In genomic region chr3:79555061-79555460, GRCm38 (mm10) we compare ENCODE assay signal across 19 mouse cellular contexts.
"Had no signal": no experiment of that assay in that cellular context is flagged by ENCODE, and none has a peak within 500 bp of the region (broad histone marks: within the 10 kb centered on the region; RNA-seq: fewer than 3 reads in every experiment).

No protein-coding gene starts in this region.

- H3K36me3 ChIP-seq: midbrain, embryonic 10.5 days; midbrain, embryonic 13.5 days; midbrain, embryonic 15.5 days; neural tube, embryonic 13.5 days; neural tube, embryonic 15.5 days had no signal

- DNase-seq: lung, adult 18-20 months; lung, embryonic 14.5 days; lung, postnatal 10 days; lung, postnatal 4 days; retina, postnatal 1 day; right cerebral cortex, adult 18-20 months; right cerebral cortex, postnatal 25 days; right cerebral cortex, postnatal 4 days; spleen, adult 18-20 months; thymus, adult 18-20 months; thymus, postnatal 14 days; thymus, postnatal 36 days had no signal

- ATAC-seq: midbrain, embryonic 13.5 days; midbrain, embryonic 15.5 days had no signal

- H3K9me3 ChIP-seq: midbrain, embryonic 10.5 days; midbrain, embryonic 13.5 days; midbrain, embryonic 15.5 days; neural tube, embryonic 13.5 days; neural tube, embryonic 15.5 days had no signal

- H3K4me1 ChIP-seq: midbrain, embryonic 13.5 days; midbrain, embryonic 15.5 days; neural tube, embryonic 15.5 days had no signal

- H3K27ac ChIP-seq: liver, embryonic 14.5 days; midbrain, embryonic 10.5 days; midbrain, embryonic 13.5 days; midbrain, embryonic 15.5 days; neural tube, embryonic 13.5 days; neural tube, embryonic 15.5 days had no signal

- H3K9ac ChIP-seq: liver, embryonic 14.5 days; lung, embryonic 14.5 days; midbrain, embryonic 13.5 days; midbrain, embryonic 15.5 days; neural tube, embryonic 13.5 days; neural tube, embryonic 15.5 days had no signal

- H3K4me3 ChIP-seq: midbrain, embryonic 10.5 days; midbrain, embryonic 13.5 days; midbrain, embryonic 15.5 days; myocyte; neural tube, embryonic 13.5 days; neural tube, embryonic 15.5 days had no signal

- H3K4me2 ChIP-seq: lung, embryonic 14.5 days; midbrain, embryonic 13.5 days; midbrain, embryonic 15.5 days; neural tube, embryonic 13.5 days; neural tube, embryonic 15.5 days had no signal

- H3K27me3 ChIP-seq: midbrain, embryonic 13.5 days; midbrain, embryonic 15.5 days; neural tube, embryonic 13.5 days; neural tube, embryonic 15.5 days had no signal
